Mouse (Mus musculus) neural tube, embryonic 15.5 days (tissue): ENCODE data around the gene 4922502D21Rik. TPM values are rescaled to one million over a fixed set of nuclear protein-coding genes. Genes with fewer than 3 reads are reported as not detected.
"Not testable (repeated sequence)": the region's sequence is repeated elsewhere in the genome, so short reads cannot be mapped to it uniquely, and the experiment has no call there.

Source experiments
- ATAC-seq: fragments of 200-750 bp; cut with Nextera tagmentation; 2 replicates; pipeline ENCODE4 v1.8.0; 2017; ENCODE audit warnings: mild to moderate bottlenecking, moderate TSS enrichment, moderate library complexity; ENCODE audit not compliant: low FRiP score
- H3K27ac ChIP-seq: fragments of 300-500 bp; sonication (generic); replicated peaks from 2 replicates; pipeline ENCODE4 v1.5.1; 2015; ENCODE audit warnings: mild to moderate bottlenecking, inconsistent platforms
- H3K27me3 ChIP-seq: fragments of 300-500 bp; sonication (generic); replicated peaks from 2 replicates; pipeline ENCODE4 v1.6.1; 2015; ENCODE audit warnings: inconsistent platforms
- H3K36me3 ChIP-seq: fragments of 300-500 bp; sonication (generic); 2 replicates; pipeline ENCODE4 v1.6.1; 2015; ENCODE audit warnings: inconsistent platforms
- H3K4me1 ChIP-seq: fragments of 300-500 bp; sonication (generic); 2 replicates; pipeline ENCODE4 v1.6.1; 2015; ENCODE audit warnings: inconsistent platforms
- H3K4me2 ChIP-seq: fragments of 300-500 bp; sonication (generic); 2 replicates; pipeline ENCODE4 v1.6.1; 2015; ENCODE audit warnings: inconsistent platforms, mild to moderate bottlenecking, moderate library complexity
- H3K4me3 ChIP-seq: fragments of 300-500 bp; sonication (generic); replicated peaks from 2 replicates; pipeline ENCODE4 v1.5.1; 2015; ENCODE audit warnings: mild to moderate bottlenecking, inconsistent platforms
- H3K9ac ChIP-seq: fragments of 300-500 bp; sonication (generic); replicated peaks from 2 replicates; pipeline ENCODE4 v1.6.1; 2015; ENCODE audit warnings: mild to moderate bottlenecking, inconsistent platforms
- H3K9me3 ChIP-seq: fragments of 300-500 bp; sonication (generic); replicated peaks from 2 replicates; pipeline ENCODE4 v1.6.1; 2016; ENCODE audit warnings: inconsistent platforms
- WGBS: fragments of 180-500 bp; shearing (Covaris S2); methylation state at CpG from one replicate; pipeline ENCODE4 v1.1.7; 2015; ENCODE audit warnings: mixed read lengths; 5-methylcytosine and 5-hydroxymethylcytosine counted together
- polyA plus RNA-seq: library from polyadenylated mRNA; unstranded; fragments of >200 nt; fragmentation: Nextera tagmentation; extraction: Ambion mirVana; gene quantifications from 2 replicates; pipeline ENCODE4 v1.2.1, GENCODE M21; 2015

The 4922502D21Rik gene
- polyA plus RNA-seq, 1 experiment from 2014 or later = not detected

- not testable (repeated sequence) for ATAC-seq, H3K9me3 ChIP-seq, H3K36me3 ChIP-seq, H3K4me3 ChIP-seq, H3K27ac ChIP-seq, H3K4me2 ChIP-seq, H3K4me1 ChIP-seq, H3K9ac ChIP-seq, H3K27me3 ChIP-seq
- 84% methylated on average over 4 of the region's 4 CpGs for WGBS
Observed at GRCm38 (mm10) chr6:129342391-129342790, 10.8 kb upstream of the 4922502D21Rik start, which contains the start of gene Clec12a. Clec12a (plus strand) TSS chr6:129342691.

- no peaks in the 10 kb centered on the region for H3K27me3 ChIP-seq
- H3K9ac ChIP-seq = no peak overlapping the region
- 74% methylated on average over 1 of the region's 1 CpGs for WGBS
- H3K4me3 ChIP-seq = no peak overlapping the region
- H3K27ac ChIP-seq = no peak overlapping the region
- peaks cover 8% of the 10 kb centered on the region for H3K4me1 ChIP-seq
- no peaks in the 10 kb centered on the region for H3K36me3 ChIP-seq
- H3K4me2 ChIP-seq = no peak overlapping the region
- H3K9me3 ChIP-seq = no peaks in the 10 kb centered on the region
- no peak for ATAC-seq
Observed at GRCm38 (mm10) chr6:129337751-129338150, 6.2 kb upstream of the 4922502D21Rik start.

- Histone ChIP-seq H3K27me3 (no peaks in the 10 kb centered on the region), H3K9ac (no peak overlapping the region), H3K4me1 (peaks cover 8% of the 10 kb centered on the region), H3K27ac (no peak overlapping the region), H3K4me3 (0 out of 2 replicates have a peak overlapping the region, but pooled peaks have one; percentile 12), H3K36me3 (no peaks in the 10 kb centered on the region), H3K4me2 (peak overlapping the region; percentile 42), H3K9me3 (no peaks in the 10 kb centered on the region)
- ATAC-seq = peak; percentile 94
- 15% methylated on average over 11 of the region's 11 CpGs for whole genome bisulfite sequencing
Observed at GRCm38 (mm10) chr6:129333674-129334078, 2.1 kb upstream of the 4922502D21Rik start.

- 0 out of 2 replicates have a peak overlapping the region, but pooled peaks have one; percentile 0 for H3K4me2 ChIP-seq
- no peak for ATAC-seq
Observed at GRCm38 (mm10) chr6:129326568-129327150, 4.9 kb downstream of the 4922502D21Rik start.

GRCm38 (mm10) chr6:129326016-129326415, 5.6 kb downstream of the 4922502D21Rik start:
- 70% methylated on average over 1 of the region's 1 CpGs for WGBS
- Histone ChIP-seq H3K27ac (no peak overlapping the region), H3K36me3 (no peaks in the 10 kb centered on the region), H3K4me1 (no peaks in the 10 kb centered on the region), H3K4me2 (no peak overlapping the region), H3K9ac (no peak overlapping the region), H3K4me3 (no peak overlapping the region), H3K9me3 (no peaks in the 10 kb centered on the region), H3K27me3 (no peaks in the 10 kb centered on the region)
- ATAC-seq = no peak

More at GRCm38 (mm10) chr6:129326568-129327150, 4.9 kb downstream of the 4922502D21Rik start:
- WGBS = 64% methylated on average over 13 of the region's 13 CpGs
- Histone ChIP-seq H3K9me3 (no peaks in the 10 kb centered on the region), H3K27me3 (no peaks in the 10 kb centered on the region), H3K4me1 (no peaks in the 10 kb centered on the region), H3K27ac (no peak overlapping the region), H3K9ac (no peak overlapping the region), H3K4me3 (no peak overlapping the region), H3K36me3 (no peaks in the 10 kb centered on the region)

GRCm38 (mm10) chr6:129319331-129319730, 12.3 kb downstream of the 4922502D21Rik start:
- H3K4me2 ChIP-seq = no peak overlapping the region
- H3K9ac ChIP-seq = no peak overlapping the region
- H3K4me3 ChIP-seq = no peak overlapping the region
- no peaks in the 10 kb centered on the region for H3K9me3 ChIP-seq
- H3K36me3 ChIP-seq = no peaks in the 10 kb centered on the region
- H3K27me3 ChIP-seq = no peaks in the 10 kb centered on the region
- no peaks in the 10 kb centered on the region for H3K4me1 ChIP-seq
- WGBS = 77% methylated on average over 4 of the region's 4 CpGs
- H3K27ac ChIP-seq = no peak overlapping the region
- no peak for ATAC-seq

GRCm38 (mm10) chr6:129318395-129318794, 13.2 kb downstream of the 4922502D21Rik start:
- no peaks in the 10 kb centered on the region for H3K36me3 ChIP-seq
- 53% methylated on average over 1 of the region's 1 CpGs for WGBS
- no peaks in the 10 kb centered on the region for H3K27me3 ChIP-seq
- H3K9ac ChIP-seq = no peak overlapping the region
- no peak overlapping the region for H3K4me3 ChIP-seq
- no peaks in the 10 kb centered on the region for H3K4me1 ChIP-seq
- no peaks in the 10 kb centered on the region for H3K9me3 ChIP-seq
- ATAC-seq = no peak
- no peak overlapping the region for H3K4me2 ChIP-seq
- no peak overlapping the region for H3K27ac ChIP-seq

GRCm38 (mm10) chr6:129316463-129316862, 15.1 kb downstream of the 4922502D21Rik start:
- no peak overlapping the region for H3K9ac ChIP-seq
- no peak overlapping the region for H3K4me3 ChIP-seq
- H3K4me1 ChIP-seq = no peaks in the 10 kb centered on the region
- WGBS = 74% methylated on average over 2 of the region's 2 CpGs
- no peak overlapping the region for H3K4me2 ChIP-seq
- no peaks in the 10 kb centered on the region for H3K27me3 ChIP-seq
- no peaks in the 10 kb centered on the region for H3K9me3 ChIP-seq
- H3K36me3 ChIP-seq = no peaks in the 10 kb centered on the region
- no peak overlapping the region for H3K27ac ChIP-seq
- no peak for ATAC-seq

GRCm38 (mm10) chr6:129315698-129316097, 15.9 kb downstream of the 4922502D21Rik start:
- 75% methylated on average over 1 of the region's 1 CpGs for WGBS
- Histone ChIP-seq H3K9me3 (no peaks in the 10 kb centered on the region), H3K27ac (no peak overlapping the region), H3K27me3 (no peaks in the 10 kb centered on the region), H3K4me2 (no peak overlapping the region), H3K36me3 (no peaks in the 10 kb centered on the region), H3K4me1 (no peaks in the 10 kb centered on the region), H3K4me3 (no peak overlapping the region), H3K9ac (no peak overlapping the region)
- no peak for ATAC-seq

GRCm38 (mm10) chr6:129314655-129315168, 16.9 kb downstream of the 4922502D21Rik start:
- Histone ChIP-seq H3K27ac (no peak overlapping the region), H3K4me2 (no peak overlapping the region), H3K36me3 (no peaks in the 10 kb centered on the region), H3K4me3 (no peak overlapping the region), H3K9me3 (no peaks in the 10 kb centered on the region), H3K27me3 (no peaks in the 10 kb centered on the region), H3K9ac (no peak overlapping the region), H3K4me1 (no peaks in the 10 kb centered on the region)
- no peak for ATAC-seq
- 91% methylated on average over 3 of the region's 3 CpGs for WGBS

GRCm38 (mm10) chr6:129312499-129312898, 19.1 kb downstream of the 4922502D21Rik start:
- no peaks in the 10 kb centered on the region for H3K9me3 ChIP-seq
- no peak for ATAC-seq
- no peaks in the 10 kb centered on the region for H3K36me3 ChIP-seq
- no peak overlapping the region for H3K4me2 ChIP-seq
- no peak overlapping the region for H3K4me3 ChIP-seq
- no peak overlapping the region for H3K9ac ChIP-seq
- 86% methylated on average over 3 of the region's 3 CpGs for WGBS
- H3K27me3 ChIP-seq = no peaks in the 10 kb centered on the region
- H3K27ac ChIP-seq = no peak overlapping the region
- no peaks in the 10 kb centered on the region for H3K4me1 ChIP-seq

GRCm38 (mm10) chr6:129304180-129304579, 27.4 kb downstream of the 4922502D21Rik start:
- Histone ChIP-seq H3K4me1 (no peaks in the 10 kb centered on the region), H3K27ac (no peak overlapping the region), H3K4me3 (no peak overlapping the region), H3K36me3 (no peaks in the 10 kb centered on the region), H3K27me3 (no peaks in the 10 kb centered on the region), H3K4me2 (no peak overlapping the region), H3K9me3 (no peaks in the 10 kb centered on the region), H3K9ac (no peak overlapping the region)
- 79% methylated on average over 1 of the region's 1 CpGs for WGBS
- ATAC-seq = no peak
